Mouse (Mus musculus) T-helper 1 cell (primary cell): ENCODE data around the gene Cela3b.

Experiments
- in situ Hi-C: fragments of 300-600 bp; cut with MboI, MseI; formaldehyde crosslinking; loops from one replicate; pipeline ENCODE4 v1.15.1; 2025; ENCODE audit warnings: high pct_unique_total_duplicates

The Cela3b gene

DNA sequence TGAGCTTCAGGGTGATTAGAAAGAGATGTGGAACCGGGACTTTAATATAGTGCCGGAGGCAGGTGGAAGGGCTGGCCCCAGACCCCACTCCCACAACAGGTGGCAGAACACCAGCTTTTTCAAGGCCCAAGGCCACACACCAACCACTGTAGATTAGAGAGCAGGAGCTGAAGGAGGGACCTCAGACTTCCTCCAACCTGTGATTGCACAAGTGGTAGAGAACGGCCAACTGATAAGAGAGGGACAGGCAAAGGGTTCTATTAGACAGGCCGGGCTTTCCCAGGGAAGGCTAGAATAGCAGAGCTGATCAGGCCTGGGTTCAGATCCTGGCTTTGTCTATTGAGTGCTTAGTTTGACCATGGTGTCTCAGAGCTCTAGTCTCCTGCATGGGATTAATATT, at the start of gene Cela3b:
TSS of gene Cela3b (minus strand) at position 39 of the 400 bp plus-strand sequence.
- in situ Hi-C loops = no loop called here

GRCm38 (mm10) chr4:137479757-137480156, 49.4 kb upstream of the Cela3b start:
- in situ Hi-C loops = no loop called here

DNA sequence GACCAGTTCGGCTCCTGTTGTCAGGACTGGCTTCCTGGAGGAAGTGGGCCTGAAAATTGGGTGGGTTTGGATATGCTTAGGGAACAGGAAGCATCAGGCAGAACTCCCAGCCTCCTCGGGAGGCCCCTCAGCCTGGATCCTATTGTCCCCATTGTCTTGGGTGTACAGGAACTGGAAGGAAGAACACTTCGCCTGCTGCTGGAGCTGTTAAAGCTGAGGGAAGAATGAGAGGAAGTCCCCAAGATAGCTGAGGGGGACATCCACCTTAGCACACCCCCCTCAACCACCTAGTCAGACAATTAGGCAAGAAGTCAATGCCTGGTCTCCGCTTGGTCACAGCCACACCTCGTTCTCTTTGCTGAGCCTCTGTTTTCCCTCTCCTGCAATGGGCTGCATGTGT, 48.0 kb upstream of the Cela3b start:
- in situ Hi-C loops = no loop called here

GRCm38 (mm10) chr4:137477611-137478010, 47.3 kb upstream of the Cela3b start:
- in situ Hi-C loops = no loop called here

- in situ Hi-C loops = no loop called here
These were observed 46.5 kb upstream of the Cela3b start for GRCm38 (mm10) chr4:137476761-137477237.

DNA sequence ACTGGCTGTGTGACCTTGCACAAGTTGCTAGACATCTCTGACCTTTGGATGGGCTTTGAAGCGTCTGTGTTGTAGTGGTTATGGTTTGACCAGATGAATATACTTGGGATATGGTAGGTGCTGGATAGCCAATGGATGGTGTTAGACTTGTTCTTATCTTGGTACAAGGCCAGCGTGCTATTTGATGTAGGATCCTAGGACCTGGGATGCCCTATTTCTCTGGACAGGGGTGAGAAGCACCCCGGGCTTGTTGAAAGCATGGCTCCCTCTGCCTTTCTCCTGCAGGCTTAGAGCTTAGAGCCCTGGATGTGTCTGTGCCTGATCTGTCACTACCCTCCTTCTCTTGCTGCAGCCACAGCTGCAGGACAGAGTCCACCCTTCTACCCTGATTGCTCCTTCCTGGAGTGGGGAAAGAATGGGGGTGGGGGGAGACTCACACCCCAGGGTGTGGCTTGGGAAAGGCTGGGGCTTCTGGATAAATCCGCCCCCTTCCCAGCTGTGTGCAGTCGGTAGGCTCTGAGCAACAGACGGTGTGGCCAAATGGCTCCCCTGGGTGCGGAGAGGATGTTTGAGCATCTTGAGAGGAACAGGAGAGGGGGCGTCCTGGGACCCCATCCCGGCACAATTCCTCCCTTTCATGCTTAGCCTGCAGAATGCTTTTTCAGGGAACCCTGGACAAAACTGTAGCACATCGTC, 45.9 kb upstream of the Cela3b start:
- in situ Hi-C loops = no loop called here

DNA sequence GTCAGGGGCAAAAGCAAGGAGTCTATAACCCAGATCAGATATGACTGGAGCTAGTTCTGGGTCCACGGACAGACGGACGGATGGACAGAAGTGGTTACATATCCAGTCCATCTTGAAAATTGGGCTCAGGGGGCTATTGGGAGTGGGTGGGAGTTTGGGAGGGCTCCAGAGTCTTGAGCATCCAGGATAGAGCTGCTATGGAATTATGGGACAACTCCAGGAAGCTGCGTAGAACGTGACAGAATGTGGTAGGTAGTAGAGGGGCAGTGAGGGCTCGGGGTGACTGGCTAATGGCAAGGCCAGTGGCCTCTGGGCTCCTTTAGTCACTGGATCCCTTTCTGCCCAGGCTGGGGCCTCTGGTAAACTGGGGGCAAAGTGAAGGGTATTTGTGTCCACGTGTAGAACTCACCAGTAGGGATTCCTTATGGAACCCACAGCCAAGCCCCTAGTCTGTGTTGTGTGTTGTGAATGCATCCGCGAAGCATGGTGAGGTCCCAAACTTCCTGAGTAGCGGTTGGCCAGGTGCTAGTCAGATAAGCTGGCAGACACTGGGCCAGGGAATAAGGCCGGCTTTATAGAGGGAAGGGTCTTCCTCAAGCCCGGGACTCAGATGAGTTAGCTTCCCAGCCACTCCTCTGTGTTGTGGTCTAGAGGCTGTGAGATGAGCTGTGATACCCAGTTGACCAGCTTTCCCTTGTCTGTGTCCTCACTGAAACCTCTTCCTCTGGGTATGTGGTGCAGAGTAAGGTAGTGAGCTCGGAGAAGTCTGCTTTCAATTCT, 45.1 kb upstream of the Cela3b start:
- in situ Hi-C loops = no loop called here

DNA sequence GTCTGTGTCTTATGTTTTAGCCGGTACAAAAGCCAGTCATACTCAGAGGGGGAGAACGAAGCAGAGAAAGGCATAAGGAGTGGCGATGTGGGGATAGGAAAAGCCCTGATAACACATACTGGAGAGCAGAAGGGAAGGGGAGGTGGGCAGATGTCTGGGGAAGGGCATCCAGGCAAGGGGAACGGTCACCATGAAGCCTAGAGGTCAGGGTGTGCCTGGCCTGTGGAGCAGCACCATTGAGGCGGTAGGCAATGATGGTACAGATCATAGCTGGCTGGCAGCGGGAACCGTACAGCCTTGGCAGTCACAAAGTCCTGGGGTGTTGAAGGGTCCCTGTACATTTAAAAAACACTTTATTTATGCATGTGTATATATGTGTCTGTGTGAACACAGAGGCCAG, 44.4 kb upstream of the Cela3b start:
- in situ Hi-C loops = no loop called here

DNA sequence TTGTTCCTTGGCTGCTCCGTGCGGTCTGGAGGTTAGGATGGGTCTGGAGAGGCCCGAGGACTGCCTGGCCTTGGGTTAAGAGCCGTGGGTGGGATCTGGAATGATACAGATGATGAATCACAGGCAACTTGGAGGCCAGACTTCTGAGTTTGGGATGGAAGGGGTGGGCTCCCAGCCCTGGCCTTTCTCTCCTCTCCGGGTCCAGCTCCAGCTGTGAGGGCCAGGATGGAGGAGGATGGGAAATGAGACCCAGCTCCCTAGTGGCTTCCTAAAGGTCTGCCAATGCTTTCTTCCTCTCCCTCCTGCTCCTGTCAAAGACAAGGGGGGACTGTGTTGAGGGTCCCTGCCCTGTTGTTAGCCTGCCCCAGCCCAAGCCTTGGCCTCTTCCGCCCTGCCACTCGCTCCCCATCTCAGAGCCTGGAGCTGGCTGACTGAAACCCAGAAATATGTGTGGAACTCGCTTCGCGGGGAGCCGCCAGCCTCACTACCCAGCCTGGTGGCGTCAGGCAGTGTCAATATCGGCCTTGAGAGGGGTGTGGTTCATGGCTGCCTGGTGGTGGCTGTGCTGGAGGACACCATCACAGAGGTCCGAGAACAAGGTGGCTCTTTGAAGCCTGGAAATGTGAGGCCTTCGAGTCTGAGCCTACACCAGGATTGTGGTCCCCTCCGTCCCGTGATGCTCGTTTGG, 43.5 kb upstream of the Cela3b start:
- in situ Hi-C loops = no loop called here

DNA sequence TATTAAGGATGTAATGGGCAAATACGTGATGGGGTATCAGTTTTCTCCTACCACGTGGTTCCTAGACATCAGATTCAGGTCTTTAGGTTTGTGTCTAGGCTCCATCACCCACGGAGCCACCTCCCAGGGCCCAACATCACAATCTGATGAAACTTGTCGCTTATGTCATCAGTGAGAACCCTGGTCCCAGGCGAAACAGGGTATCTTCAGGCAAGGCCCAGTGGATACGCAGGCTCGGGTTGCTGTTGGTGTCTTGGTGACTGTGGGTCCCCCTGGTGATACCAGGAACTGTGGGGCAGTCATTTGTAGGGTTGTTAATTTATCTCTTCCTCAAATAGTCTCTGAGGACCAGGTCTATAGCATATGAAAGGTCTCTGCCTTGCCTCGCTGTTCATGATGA, 42.9 kb upstream of the Cela3b start:
- in situ Hi-C loops = no loop called here

GRCm38 (mm10) chr4:137471326-137471725, 41.0 kb upstream of the Cela3b start:
- in situ Hi-C loops = no loop called here

GRCm38 (mm10) chr4:137470701-137471317, 40.5 kb upstream of the Cela3b start:
- in situ Hi-C loops = no loop called here

GRCm38 (mm10) chr4:137469845-137470692, 39.7 kb upstream of the Cela3b start:
- in situ Hi-C loops = no loop called here

GRCm38 (mm10) chr4:137469081-137469844, 38.9 kb upstream of the Cela3b start:
- in situ Hi-C loops = no loop called here

- in situ Hi-C loops = no loop called here
These were observed 38.1 kb upstream of the Cela3b start, which contains the start of gene Hspg2 for GRCm38 (mm10) chr4:137468260-137469080. Hspg2 (plus strand) TSS chr4:137468769.

GRCm38 (mm10) chr4:137467525-137467924, 37.2 kb upstream of the Cela3b start:
- in situ Hi-C loops = no loop called here

GRCm38 (mm10) chr4:137466991-137467390, 36.7 kb upstream of the Cela3b start:
- in situ Hi-C loops = no loop called here

- in situ Hi-C loops = no loop called here
These were observed 34.9 kb upstream of the Cela3b start for GRCm38 (mm10) chr4:137465125-137465787.
